Mouse (Mus musculus) megakaryocyte, adult 5-6 weeks (primary cell): ENCODE data around the gene Clec4g. TPM values are rescaled to one million over a fixed set of nuclear protein-coding genes. Genes with fewer than 3 reads are reported as not detected.

Experiments used
- ATAC-seq: 2 replicates; pipeline ENCODE4 v1.8.0; 2016; ENCODE audit warnings: mild to moderate bottlenecking, inconsistent platforms; ENCODE audit not compliant: poor library complexity, severe bottlenecking
- total RNA-seq, 2 experiments: library from RNA; stranded (forward) in 1 of 2; stranded (reverse) in 1 of 2; fragments of 153-499, 151-499 nt in 1 of 2; fragments of 221-1000, 200-1000 nt in 1 of 2; gene quantifications; 2 replicates each; pipeline versions ENCODE4 v1.2.3 to v1.2.4; 2015 to 2017

Clec4g gene
- total RNA-seq, 2 experiments from 2014 or later: 1.2 to 1.3 TPM

DNA sequence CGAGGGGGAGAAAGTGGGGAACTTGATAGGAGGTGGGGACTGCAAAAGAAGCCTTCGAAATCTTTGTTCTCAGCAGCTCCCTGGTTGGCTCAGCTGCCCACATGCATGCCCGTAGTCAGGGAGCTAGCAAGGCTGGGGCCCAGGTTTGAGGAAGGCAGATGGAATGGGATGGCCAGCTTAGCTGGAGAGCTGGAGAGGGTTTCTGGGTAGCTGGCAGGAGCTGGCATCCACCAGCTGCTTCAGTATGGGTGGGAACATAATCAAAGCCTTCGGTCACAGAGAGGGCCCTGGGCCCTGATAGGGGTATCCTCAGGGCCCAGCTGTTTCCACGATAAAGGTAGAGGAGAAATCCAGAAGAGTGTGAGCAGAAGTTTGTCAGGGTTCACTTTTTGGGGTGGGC is 38.0 kb downstream of the Clec4g start:
- ATAC-seq: no peak

DNA sequence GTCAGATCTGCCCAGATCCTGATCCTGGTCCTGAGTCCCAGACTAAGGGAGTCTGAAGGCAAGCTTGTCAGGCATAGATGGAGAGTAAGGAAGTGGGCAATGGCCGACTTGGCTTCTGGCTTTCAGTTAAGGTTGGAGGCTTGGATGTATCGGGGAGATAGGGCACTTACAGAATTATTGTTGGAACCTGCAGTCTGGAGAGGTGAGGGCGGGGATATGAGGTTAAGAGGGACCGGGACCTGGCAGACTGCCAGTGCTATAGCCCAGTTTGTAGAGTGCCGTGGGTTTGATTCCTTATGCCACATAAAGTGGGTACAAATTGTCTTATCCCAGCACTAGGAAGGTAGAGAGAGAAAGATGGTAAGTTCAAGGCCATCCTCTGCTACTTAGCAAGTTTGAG is 40.8 kb downstream of the Clec4g start:
- ATAC-seq: no peak

DNA sequence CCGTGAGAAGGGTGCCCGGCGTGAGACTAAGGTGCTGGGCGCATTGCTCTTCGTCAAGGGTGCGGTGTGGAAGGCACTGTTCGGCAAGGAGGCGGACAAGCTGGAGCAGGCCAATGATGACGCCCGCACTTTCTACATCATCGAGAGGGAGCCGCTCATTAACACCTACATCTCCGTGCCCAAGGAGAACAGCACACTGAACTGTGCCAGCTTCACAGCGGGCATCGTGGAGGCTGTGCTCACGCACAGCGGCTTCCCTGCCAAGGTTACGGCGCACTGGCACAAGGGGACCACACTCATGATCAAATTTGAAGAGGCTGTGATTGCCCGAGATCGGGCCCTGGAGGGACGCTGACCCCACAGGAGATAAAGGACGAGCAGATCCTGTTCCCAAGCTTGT is 41.2 kb downstream of the Clec4g start:
- ATAC-seq: no peak

DNA sequence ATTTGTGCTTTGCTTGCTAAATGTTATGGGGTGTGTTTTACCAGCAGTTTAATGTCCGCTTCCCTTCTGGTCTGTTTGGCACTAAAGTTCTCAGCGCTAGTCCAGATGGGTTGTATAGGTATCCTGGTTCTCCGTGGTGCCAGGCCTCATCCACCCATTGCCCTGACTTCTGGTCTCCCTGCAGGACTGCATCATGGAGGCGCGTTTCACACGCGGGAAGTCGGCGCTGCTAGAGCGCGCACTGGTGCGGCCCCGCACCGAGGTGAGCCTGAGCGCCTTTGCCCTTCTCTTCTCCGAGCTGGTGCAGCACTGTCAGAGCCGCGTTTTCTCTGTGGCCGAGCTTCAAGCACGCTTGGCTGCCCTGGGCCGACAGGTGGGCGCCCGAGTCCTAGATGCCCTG is 41.6 kb downstream of the Clec4g start:
- ATAC-seq: no peak

DNA sequence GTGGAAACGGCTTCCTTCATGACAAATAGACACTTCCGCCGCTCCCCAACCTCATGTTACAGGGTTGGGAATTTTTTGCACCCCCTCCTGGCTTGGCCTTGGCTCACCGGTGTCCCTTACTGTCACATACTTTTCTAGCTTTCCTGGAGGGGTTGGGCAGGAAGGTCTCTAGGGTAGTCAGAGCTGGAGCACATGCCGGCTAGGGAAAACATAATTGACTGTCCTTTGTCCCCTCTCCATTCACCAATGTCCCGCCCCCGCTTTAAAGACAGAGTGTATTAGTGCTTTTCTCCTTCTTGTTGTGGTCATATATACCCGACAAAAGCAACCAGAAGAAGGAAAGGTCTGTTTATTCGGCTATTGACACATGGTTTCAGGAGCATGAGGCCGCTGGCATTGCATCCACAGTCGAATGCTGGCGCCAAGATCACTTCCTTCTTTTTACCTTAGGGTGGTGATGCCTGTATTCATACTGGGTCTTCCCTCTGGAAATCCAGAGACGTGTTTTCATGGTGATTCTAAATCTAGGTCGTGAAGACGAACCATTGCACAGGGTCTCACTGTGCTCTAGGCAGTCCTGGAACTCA is 43.4 kb downstream of the Clec4g start:
- ATAC-seq: peak; percentile 48

DNA sequence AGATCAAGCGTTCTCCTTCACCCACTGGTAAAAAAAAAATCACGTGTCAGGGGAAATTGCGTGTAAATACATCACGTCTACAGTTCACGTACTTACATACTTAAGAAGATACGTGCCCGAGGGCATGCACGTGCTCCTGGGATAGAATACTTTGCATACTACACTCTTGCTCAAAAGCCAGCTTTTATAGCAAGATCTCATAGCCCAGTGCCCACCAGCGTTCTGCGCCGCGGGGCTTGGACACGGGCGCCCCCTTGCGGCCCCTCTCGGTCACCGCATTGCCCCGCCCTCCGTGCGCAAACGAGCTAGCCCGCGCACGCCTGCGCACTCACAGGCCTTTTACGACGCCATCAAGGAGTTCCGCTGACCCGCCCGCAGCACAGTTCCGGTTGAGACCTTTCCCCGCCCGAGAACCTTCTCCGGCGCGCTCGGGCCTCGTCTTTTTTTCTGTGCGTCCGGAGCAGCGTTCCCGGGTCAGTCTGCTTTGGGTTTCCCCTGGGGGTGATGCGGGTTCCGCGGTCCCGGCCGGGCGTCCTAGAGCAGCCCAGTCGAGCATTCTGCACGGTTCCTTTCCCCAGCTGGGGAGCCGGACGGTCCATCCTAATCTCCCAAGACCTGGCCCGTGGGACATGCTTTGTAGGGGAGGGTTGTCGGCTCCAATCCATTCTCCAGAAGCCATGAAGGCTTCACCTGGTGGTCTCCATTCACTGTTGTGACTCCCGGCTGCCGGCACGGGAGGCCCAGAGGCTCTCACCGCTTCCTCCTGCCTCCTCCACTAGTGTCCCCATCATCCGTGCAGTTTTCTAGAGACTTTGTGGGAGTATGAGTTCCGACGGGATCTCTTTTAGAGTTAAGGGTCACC is 44.1 kb downstream of the Clec4g start, which contains the start of gene Trappc5:
Trappc5 (plus strand) TSS at position 169 of the 862 bp plus-strand sequence.
- ATAC-seq: peak; percentile 84

DNA sequence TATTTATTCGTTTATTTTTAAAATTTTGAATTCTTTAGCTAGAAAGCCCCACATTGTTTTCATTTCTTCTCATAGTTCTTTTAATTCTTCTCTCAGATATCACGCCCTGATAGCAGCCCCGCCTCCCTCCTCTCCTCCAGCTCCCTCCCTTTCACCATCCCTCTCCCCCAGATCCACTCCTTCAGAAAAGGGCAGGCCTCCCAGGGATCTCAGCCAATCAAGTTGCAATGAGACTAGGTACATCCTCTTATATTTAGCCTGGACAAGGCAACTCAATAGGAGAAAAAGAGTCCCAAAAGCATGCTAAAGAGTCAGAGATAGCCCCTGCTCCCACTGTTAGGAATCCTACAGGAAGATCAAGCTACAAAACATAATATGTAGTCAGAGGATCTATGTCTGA is 45.8 kb downstream of the Clec4g start:
- ATAC-seq: no peak

DNA sequence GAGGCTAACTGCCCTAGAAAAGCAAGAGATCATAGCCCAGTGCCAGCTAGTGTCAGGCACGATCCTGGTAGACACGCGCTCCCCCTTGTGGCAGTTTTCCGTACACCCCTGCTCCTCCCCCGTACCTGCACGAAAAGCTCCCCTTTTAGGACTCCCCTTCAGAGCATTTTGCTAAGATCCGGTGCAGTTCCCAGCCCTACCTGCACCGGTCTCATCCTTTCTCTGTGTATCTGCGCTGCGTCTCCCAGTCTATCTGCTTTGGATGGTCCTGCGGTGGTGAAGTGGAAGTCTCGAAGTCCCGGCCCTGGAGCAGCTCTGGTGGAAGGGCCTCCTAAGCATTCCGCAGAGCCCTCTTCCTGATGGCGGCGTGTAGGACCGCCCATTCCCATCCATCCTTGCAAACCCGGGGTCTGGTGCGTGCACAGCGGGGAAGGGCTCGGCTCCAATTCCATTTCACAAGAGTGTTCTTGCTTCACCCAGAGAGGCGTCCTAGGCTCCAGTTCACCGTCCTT is 48.4 kb downstream of the Clec4g start, which contains the start of gene Fcor:
Fcor (minus strand) TSS at position 383 of the 512 bp plus-strand sequence.
- ATAC-seq: peak; percentile 53

DNA sequence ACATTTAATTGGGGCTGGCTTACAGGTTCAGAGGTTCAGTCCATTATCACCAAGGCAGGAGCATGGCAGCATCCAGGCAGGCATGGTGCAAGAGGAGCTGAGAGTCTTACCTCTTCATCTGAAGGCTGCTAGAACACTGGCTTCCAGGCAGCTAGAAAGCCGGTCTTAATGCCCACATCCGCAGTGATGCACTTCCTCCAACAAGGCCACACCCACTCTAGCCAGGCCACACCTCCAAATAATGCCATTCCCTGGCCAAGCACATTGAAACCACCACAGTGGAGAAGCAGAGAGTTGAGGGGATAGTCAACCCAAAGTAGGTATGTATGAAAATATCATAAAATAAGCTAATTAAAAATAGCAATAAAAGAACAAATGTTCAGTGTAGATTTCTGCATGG is 50.1 kb downstream of the Clec4g start:
- peak; percentile 56 for ATAC-seq

DNA sequence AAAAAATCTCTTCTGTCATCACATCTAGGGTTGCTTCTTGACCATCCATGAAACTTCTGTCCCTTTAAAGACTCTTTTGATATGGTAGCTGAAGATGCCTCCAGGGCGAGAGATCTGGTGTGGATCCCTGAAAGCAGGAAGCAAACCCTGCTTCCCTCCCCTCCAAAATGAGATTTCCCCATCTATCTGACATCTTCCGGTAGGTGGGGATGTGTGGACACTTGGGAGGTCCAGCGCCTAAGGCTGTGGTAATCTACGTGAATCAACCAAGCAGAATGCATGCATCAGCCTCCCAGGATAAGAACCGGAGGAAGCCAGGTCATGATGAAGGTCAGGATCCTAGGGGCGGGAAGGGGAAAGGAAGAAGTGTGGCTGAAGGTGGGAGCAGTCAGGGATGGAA is 54.9 kb downstream of the Clec4g start, which contains the start of gene Mcemp1:
Mcemp1 (plus strand) TSS at position 248 of the 400 bp plus-strand sequence.
- peak; percentile 48 for ATAC-seq

DNA sequence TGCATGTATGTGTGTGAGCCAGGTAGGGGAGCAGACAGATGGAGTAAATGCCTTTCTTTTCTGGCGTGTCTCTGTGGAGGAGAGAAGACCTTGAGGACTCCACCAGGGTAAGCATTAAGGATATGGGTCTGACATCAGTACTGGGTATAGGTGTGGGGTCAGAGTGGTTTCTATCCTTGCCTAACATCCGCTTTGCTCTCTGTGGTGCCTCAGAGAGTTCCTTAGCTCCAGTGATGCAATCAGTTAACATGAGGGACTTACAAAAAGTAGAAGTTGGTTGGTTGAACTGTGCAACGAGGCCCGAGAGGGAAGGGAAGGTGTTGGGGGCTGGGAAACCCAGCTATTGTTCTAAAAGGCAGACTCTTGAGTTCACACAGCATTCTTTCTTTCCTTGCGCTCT is 56.0 kb downstream of the Clec4g start:
- peak; percentile 81 for ATAC-seq

DNA sequence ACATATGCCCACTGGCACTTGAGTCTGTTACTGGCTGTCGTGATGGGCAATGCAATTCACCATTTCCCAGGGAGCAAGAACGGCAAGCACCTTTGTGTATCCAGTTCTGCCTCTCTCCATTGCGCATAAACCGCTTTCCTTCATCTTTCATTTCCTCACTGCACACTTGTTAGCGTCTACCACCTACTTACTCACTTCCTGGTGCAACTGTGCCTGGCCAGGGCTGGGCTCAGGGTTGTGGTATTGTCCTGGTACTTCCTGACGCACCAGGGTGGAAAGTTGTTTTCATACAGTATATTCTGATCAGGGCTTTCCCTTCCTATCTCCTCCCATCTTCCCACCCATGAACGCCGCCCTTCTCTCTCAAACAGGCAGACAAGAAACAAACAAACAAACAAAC is 59.6 kb downstream of the Clec4g start:
- ATAC-seq: peak; percentile 61

Other genes starting within 250 kb of the Clec4g start
- gene Tex45, start 249.8 kb downstream of the Clec4g start, total RNA-seq (2015): not detected in 2 replicates
- gene Tex45, start 249.8 kb downstream of the Clec4g start, total RNA-seq (2017): not detected in 2 replicates
- 6.7 and 7.9 TPM in 2 replicates for gene Zfp358, start 227.5 kb downstream of the Clec4g start, total RNA-seq (2015)
- 2.4 and 3.3 TPM in 2 replicates for gene Zfp358, start 227.5 kb downstream of the Clec4g start, total RNA-seq (2017)
- 20.1 and 22.7 TPM in 2 replicates for gene Mcoln1, start 220.2 kb downstream of the Clec4g start, total RNA-seq (2015)
- 32.9 and 42.3 TPM in 2 replicates for gene Mcoln1, start 220.2 kb downstream of the Clec4g start, total RNA-seq (2017)
- 9.5 and 13.9 TPM in 2 replicates for gene Pnpla6, start 205.3 kb downstream of the Clec4g start, total RNA-seq (2015)
- 9.2 and 15.6 TPM in 2 replicates for gene Pnpla6, start 205.3 kb downstream of the Clec4g start, total RNA-seq (2017)
- not detected in 2 replicates for gene C330021F23Rik, start 152.7 kb downstream of the Clec4g start, total RNA-seq (2015)
- not detected in 2 replicates for gene C330021F23Rik, start 152.7 kb downstream of the Clec4g start, total RNA-seq (2017)
- 0.05 and 0.45 TPM in 2 replicates for gene Camsap3, start 133.4 kb downstream of the Clec4g start, total RNA-seq (2015)
- gene Camsap3, start 133.4 kb downstream of the Clec4g start, total RNA-seq (2017): 0.08 TPM in 1 of 2 replicates, not detected in the other
- 13.2 and 17.4 TPM in 2 replicates for gene Xab2, start 99.3 kb downstream of the Clec4g start, total RNA-seq (2015)
- gene Xab2, start 99.3 kb downstream of the Clec4g start, total RNA-seq (2017): 43.0 and 44.1 TPM in 2 replicates
- 145 and 169 TPM in 2 replicates for gene Pet100, start 99.1 kb downstream of the Clec4g start, total RNA-seq (2015)
- gene Pet100, start 99.1 kb downstream of the Clec4g start, total RNA-seq (2017): 244 and 284 TPM in 2 replicates
- gene Pcp2, start 95.1 kb downstream of the Clec4g start, total RNA-seq (2015): not detected in 2 replicates
- not detected in 2 replicates for gene Pcp2, start 95.1 kb downstream of the Clec4g start, total RNA-seq (2017)
- 160 and 188 TPM in 2 replicates for gene Stxbp2, start 89.7 kb downstream of the Clec4g start, total RNA-seq (2015)
- gene Stxbp2, start 89.7 kb downstream of the Clec4g start, total RNA-seq (2017): 148 and 205 TPM in 2 replicates
- 0.22 TPM in 1 of 2 replicates, not detected in the other for gene Retn, start 64.9 kb downstream of the Clec4g start, total RNA-seq (2015)
- gene Retn, start 64.9 kb downstream of the Clec4g start, total RNA-seq (2017): 0.45 and 0.59 TPM in 2 replicates
- gene Mcemp1, start 54.9 kb downstream of the Clec4g start, total RNA-seq (2015): 240 and 256 TPM in 2 replicates
- gene Mcemp1, start 54.9 kb downstream of the Clec4g start, total RNA-seq (2017): 223 and 233 TPM in 2 replicates
- gene Fcor, start 48.3 kb downstream of the Clec4g start, total RNA-seq (2015): 14.4 and 15.0 TPM in 2 replicates
- gene Fcor, start 48.3 kb downstream of the Clec4g start, total RNA-seq (2017): 6.3 and 22.9 TPM in 2 replicates
- 19.8 and 24.6 TPM in 2 replicates for gene Trappc5, start 44.4 kb downstream of the Clec4g start, total RNA-seq (2015)
- 38.7 and 40.6 TPM in 2 replicates for gene Trappc5, start 44.4 kb downstream of the Clec4g start, total RNA-seq (2017)
- gene Fcer2a, start 26.5 kb downstream of the Clec4g start, total RNA-seq (2015): 0.13 and 0.41 TPM in 2 replicates
- 0.33 TPM in 1 of 2 replicates, not detected in the other for gene Fcer2a, start 26.5 kb downstream of the Clec4g start, total RNA-seq (2017)
- gene Cd209a, start 28.3 kb upstream of the Clec4g start, total RNA-seq (2015): 87.1 and 93.3 TPM in 2 replicates
- gene Cd209a, start 28.3 kb upstream of the Clec4g start, total RNA-seq (2017): 80.2 and 95.6 TPM in 2 replicates
- 0.31 and 0.48 TPM in 2 replicates for gene Cd209e, start 133.7 kb upstream of the Clec4g start, total RNA-seq (2015)
- 0.55 and 1.6 TPM in 2 replicates for gene Cd209e, start 133.7 kb upstream of the Clec4g start, total RNA-seq (2017)
- 7.5 and 15.3 TPM in 2 replicates for gene Cd209d, start 157.9 kb upstream of the Clec4g start, total RNA-seq (2015)
- gene Cd209d, start 157.9 kb upstream of the Clec4g start, total RNA-seq (2017): 4.8 and 5.9 TPM in 2 replicates
- gene Cd209b, start 206.2 kb upstream of the Clec4g start, total RNA-seq (2015): 0.48 and 0.80 TPM in 2 replicates
- gene Cd209b, start 206.2 kb upstream of the Clec4g start, total RNA-seq (2017): 0.51 TPM in 1 of 2 replicates, not detected in the other
- 0.78 and 1.3 TPM in 2 replicates for gene Cd209c, start 234.1 kb upstream of the Clec4g start, total RNA-seq (2015)
- gene Cd209c, start 234.1 kb upstream of the Clec4g start, total RNA-seq (2017): 0.70 and 3.7 TPM in 2 replicates